Mouse (Mus musculus) lung, embryonic 16.5 days (tissue): ENCODE measurements around the gene Cartpt. TPM values are rescaled to one million over a fixed set of nuclear protein-coding genes. Genes with fewer than 3 reads are reported as not detected.

ENCODE experiments used
- ATAC-seq: fragments of 200-750 bp; cut with Nextera tagmentation; 2 replicates; pipeline ENCODE4 v1.8.0; 2017; ENCODE audit warnings: low read depth, mild to moderate bottlenecking, moderate library complexity
- H3K27ac ChIP-seq: fragments of 300-500 bp; sonication (generic); 2 replicates; pipeline ENCODE4 v1.5.1; 2014; ENCODE audit warnings: mild to moderate bottlenecking, control low read depth, low read length
- H3K27me3 ChIP-seq: fragments of 300-500 bp; sonication (generic); 2 replicates; pipeline ENCODE4 v1.6.1; 2014; ENCODE audit warnings: low read depth, low read length, mixed read lengths; ENCODE audit not compliant: control insufficient read depth, insufficient read depth
- H3K36me3 ChIP-seq: fragments of 300-500 bp; sonication (generic); 2 replicates; pipeline ENCODE4 v1.6.1; 2014; ENCODE audit warnings: low read length; ENCODE audit not compliant: control insufficient read depth, insufficient read depth
- H3K4me1 ChIP-seq: fragments of 300-500 bp; sonication (generic); replicated peaks from 2 replicates; pipeline ENCODE4 v1.6.1; 2014; ENCODE audit warnings: low read length, mixed read lengths; ENCODE audit not compliant: control insufficient read depth, insufficient read depth
- H3K4me2 ChIP-seq: fragments of 300-500 bp; sonication (generic); 2 replicates; pipeline ENCODE4 v1.6.1; 2014; ENCODE audit warnings: low read depth, low read length, control low read depth
- H3K4me3 ChIP-seq: fragments of 300-500 bp; sonication (generic); 2 replicates; pipeline ENCODE4 v1.5.1; 2014; ENCODE audit warnings: mild to moderate bottlenecking, low read length, control low read depth
- H3K9ac ChIP-seq: fragments of 300-500 bp; sonication (generic); 2 replicates; pipeline ENCODE4 v1.6.1; 2014; ENCODE audit warnings: low read length, control low read depth
- H3K9me3 ChIP-seq: fragments of 300-500 bp; sonication (generic); 2 replicates; pipeline ENCODE4 v1.6.1; 2016; ENCODE audit warnings: low read length; ENCODE audit not compliant: control insufficient read depth
- WGBS: fragments of 180-500 bp; shearing (Covaris S2); extraction: QIAGEN DNeasy Blood & Tissue Kit; methylation state at CpG from one replicate; pipeline ENCODE4 v1.1.7; 2014; 5-methylcytosine and 5-hydroxymethylcytosine counted together
- polyA plus RNA-seq: library from polyadenylated mRNA; unstranded; fragments of >200 nt; fragmentation: Nextera tagmentation; extraction: Ambion mirVana; gene quantifications from 2 replicates; pipeline ENCODE4 v1.2.1, GENCODE M21; 2015

Gene Cartpt
- polyA plus RNA-seq, 1 experiment from 2014 or later: 1.1 TPM

- Histone ChIP-seq H3K4me2 (no peak overlapping the region), H3K27ac (no peak overlapping the region)
- 34% methylated on average over 15 of the region's 15 CpGs for WGBS
Measured at GRCm38 (mm10) chr13:99849597-99849996, 51.3 kb downstream of the Cartpt start.

More at GRCm38 (mm10) chr13:99849597-99849996, 51.3 kb downstream of the Cartpt start:
- ATAC-seq: no peak
- H3K9ac ChIP-seq: no peak overlapping the region
- no peak overlapping the region for H3K4me3 ChIP-seq
- H3K27me3 ChIP-seq: no peaks in the 10 kb centered on the region
- H3K4me1 ChIP-seq: peaks cover 2% of the 10 kb centered on the region; the same call in 1 of the 2 replicates
- no peaks in the 10 kb centered on the region for H3K9me3 ChIP-seq
- H3K36me3 ChIP-seq: no peaks in the 10 kb centered on the region

Other genes with a start within 250 kb of the Cartpt start
- 43.9 and 44.3 TPM in 2 replicates for gene Mccc2, start 114.5 kb upstream of the Cartpt start, polyA plus RNA-seq
- 22.5 and 23.7 TPM in 2 replicates for gene Bdp1, start 203.0 kb upstream of the Cartpt start, polyA plus RNA-seq
- 108 and 131 TPM in 2 replicates for gene Serf1, start 206.9 kb upstream of the Cartpt start, polyA plus RNA-seq
- 37.7 and 43.5 TPM in 2 replicates for gene Smn1, start 223.8 kb upstream of the Cartpt start, polyA plus RNA-seq